Mouse (Mus musculus) lung, postnatal 0 days (tissue): ENCODE measurements around the gene Otub2. TPM values are rescaled to one million over a fixed set of nuclear protein-coding genes. Genes with fewer than 3 reads are reported as not detected.
A peak's percentile ranks its signal among the peaks of the same experiment; 100 is the strongest.

Experiments
- ATAC-seq: fragments of 200-750 bp; cut with Nextera tagmentation; 2 replicates; pipeline ENCODE4 v1.8.0; 2017; ENCODE audit warnings: moderate library complexity
- DNase-seq: peaks from one replicate; pipeline ENCODE4 v3.0.0-alpha.2; 2016; ENCODE audit warnings: low spot score
- H3K27ac ChIP-seq: fragments of 300-500 bp; sonication (generic); 2 replicates; pipeline ENCODE4 v1.5.1; 2014; ENCODE audit warnings: antibody characterized with exemption, mild to moderate bottlenecking, low read length, mixed read lengths
- H3K27me3 ChIP-seq: fragments of 300-500 bp; sonication (generic); replicated peaks from 2 replicates; pipeline ENCODE4 v1.6.1; 2014; ENCODE audit warnings: low read length, mixed read lengths; ENCODE audit not compliant: insufficient read depth
- H3K36me3 ChIP-seq: fragments of 300-500 bp; sonication (generic); 2 replicates; pipeline ENCODE4 v1.6.1; 2014; ENCODE audit warnings: low read length, mixed read lengths; ENCODE audit not compliant: insufficient read depth
- H3K4me1 ChIP-seq: fragments of 300-500 bp; sonication (generic); 2 replicates; pipeline ENCODE4 v1.6.1; 2014; ENCODE audit warnings: antibody characterized with exemption, low read depth, low read length, mixed read lengths; ENCODE audit not compliant: insufficient read depth
- H3K4me2 ChIP-seq: fragments of 300-500 bp; sonication (generic); replicated peaks from 2 replicates; pipeline ENCODE4 v1.6.1; 2014; ENCODE audit warnings: low read depth, mild to moderate bottlenecking, low read length, moderate library complexity, mixed read lengths
- H3K4me3 ChIP-seq: fragments of 300-500 bp; sonication (generic); 2 replicates; pipeline ENCODE4 v1.5.1; 2014; ENCODE audit warnings: low read depth, low read length
- H3K9ac ChIP-seq: fragments of 300-500 bp; sonication (generic); replicated peaks from 2 replicates; pipeline ENCODE4 v1.6.1; 2014; ENCODE audit warnings: low read depth, mild to moderate bottlenecking
- H3K9me3 ChIP-seq: fragments of 300-500 bp; sonication (generic); 2 replicates; pipeline ENCODE4 v1.6.1; 2016; ENCODE audit warnings: low read length, mixed read lengths
- CTCF ChIP-seq: IDR thresholded peaks from 2 replicates; pipeline ENCODE4 v1.5.1; 2016; ENCODE audit warnings: antibody characterized with exemption, mild to moderate bottlenecking
- EP300 ChIP-seq: IDR thresholded peaks from 2 replicates; pipeline ENCODE4 v1.6.1; 2016; ENCODE audit warnings: antibody characterized with exemption, mild to moderate bottlenecking, control low read depth
- WGBS: fragments of 180-500 bp; shearing (Covaris S2); extraction: QIAGEN DNeasy Blood & Tissue Kit; methylation state at CpG from one replicate; pipeline ENCODE4 v1.1.7; 2014; 5-methylcytosine and 5-hydroxymethylcytosine counted together
- polyA plus RNA-seq: library from polyadenylated mRNA; unstranded; fragments of >200 nt; fragmentation: Nextera tagmentation; extraction: Ambion mirVana; gene quantifications from 2 replicates; pipeline ENCODE4 v1.2.1, GENCODE M21; 2015

Gene Otub2
- polyA plus RNA-seq, 1 experiment from 2014 or later = 6.4 TPM

DNA sequence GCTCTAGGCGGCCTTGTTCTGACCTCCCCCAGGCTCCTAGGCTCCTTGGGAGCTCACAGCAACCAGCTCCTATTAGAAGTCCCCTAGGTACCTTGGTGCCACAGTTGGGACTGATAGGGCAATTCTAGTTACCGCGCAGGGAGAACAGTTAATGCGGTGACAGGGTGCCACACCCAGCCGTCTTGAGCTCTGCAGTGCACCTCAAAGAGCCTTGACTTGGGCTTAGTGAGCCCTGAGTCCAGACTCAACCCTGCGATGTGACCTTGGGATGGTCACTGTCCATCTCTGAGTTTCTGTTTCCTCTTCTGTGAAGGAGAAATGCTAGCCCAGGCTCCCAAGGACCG is 20.2 kb upstream of the Otub2 start:
- H3K4me2 ChIP-seq = no peak overlapping the region
- 71% methylated on average over 7 of the region's 7 CpGs for WGBS

GRCm38 (mm10) chr12:103368777-103369176 is 19.7 kb upstream of the Otub2 start:
- TF ChIP-seq EP300 = no peak
- no peak for TF ChIP-seq CTCF
- Histone ChIP-seq H3K27me3 (no peaks in the 10 kb centered on the region), H3K27ac (no peak overlapping the region), H3K4me3 (no peak overlapping the region), H3K36me3 (no peaks in the 10 kb centered on the region), H3K4me2 (no peak overlapping the region), H3K4me1 (no peaks in the 10 kb centered on the region), H3K9me3 (no peaks in the 10 kb centered on the region), H3K9ac (no peak overlapping the region)
- DNase-seq (no peak), ATAC-seq (no peak)
- 31% methylated on average over 2 of the region's 2 CpGs for WGBS

More for the DNA sequence above, 20.2 kb upstream of the Otub2 start:
- Histone ChIP-seq H3K27me3 (no peaks in the 10 kb centered on the region), H3K9me3 (no peaks in the 10 kb centered on the region), H3K27ac (no peak overlapping the region), H3K4me3 (no peak overlapping the region), H3K9ac (no peak overlapping the region), H3K4me1 (no peaks in the 10 kb centered on the region), H3K36me3 (no peaks in the 10 kb centered on the region)
- no peak for ATAC-seq
- no peak for DNase-seq
- no peak for TF ChIP-seq EP300
- no peak for TF ChIP-seq CTCF

- Histone ChIP-seq H3K9me3 (no peaks in the 10 kb centered on the region), H3K27ac (no peak overlapping the region), H3K36me3 (no peaks in the 10 kb centered on the region), H3K4me1 (no peaks in the 10 kb centered on the region), H3K27me3 (no peaks in the 10 kb centered on the region), H3K4me3 (no peak overlapping the region), H3K4me2 (no peak overlapping the region), H3K9ac (no peak overlapping the region)
- DNase-seq (no peak), ATAC-seq (no peak)
- 62% methylated on average over 4 of the region's 4 CpGs for WGBS
- TF ChIP-seq EP300 (no peak), CTCF (no peak)
Observed at GRCm38 (mm10) chr12:103370861-103371260, 17.6 kb upstream of the Otub2 start.

DNA sequence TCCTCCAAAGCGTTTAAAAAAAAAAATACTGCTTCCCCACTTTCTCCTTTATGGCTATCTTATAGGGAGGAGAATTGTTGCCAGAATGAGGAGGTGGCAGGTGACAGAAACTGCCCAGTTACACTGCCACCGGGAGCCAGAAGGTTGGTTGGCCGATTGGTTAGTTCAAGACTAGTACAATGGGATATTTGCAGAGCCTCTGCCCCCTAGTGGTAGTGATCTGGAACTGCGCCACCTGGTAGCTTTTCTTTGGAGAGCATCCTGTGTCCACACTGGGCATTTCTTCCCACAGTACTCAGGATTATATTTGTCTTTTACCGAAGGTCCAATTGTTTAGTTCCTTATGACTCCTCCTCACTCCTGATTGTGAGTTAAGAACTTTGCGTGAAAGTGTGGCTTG is 16.8 kb upstream of the Otub2 start:
- ATAC-seq (no peak), DNase-seq (no peak)
- TF ChIP-seq EP300 (no peak), CTCF (peak; percentile 83)
- H3K27me3 ChIP-seq = no peaks in the 10 kb centered on the region
- H3K27ac ChIP-seq = no peak overlapping the region
- H3K4me2 ChIP-seq = no peak overlapping the region
- no peaks in the 10 kb centered on the region for H3K9me3 ChIP-seq
- no peak overlapping the region for H3K4me3 ChIP-seq
- H3K9ac ChIP-seq = no peak overlapping the region
- H3K36me3 ChIP-seq = no peaks in the 10 kb centered on the region
- H3K4me1 ChIP-seq = no peaks in the 10 kb centered on the region
- 15% methylated on average over 6 of the region's 6 CpGs for WGBS

DNA sequence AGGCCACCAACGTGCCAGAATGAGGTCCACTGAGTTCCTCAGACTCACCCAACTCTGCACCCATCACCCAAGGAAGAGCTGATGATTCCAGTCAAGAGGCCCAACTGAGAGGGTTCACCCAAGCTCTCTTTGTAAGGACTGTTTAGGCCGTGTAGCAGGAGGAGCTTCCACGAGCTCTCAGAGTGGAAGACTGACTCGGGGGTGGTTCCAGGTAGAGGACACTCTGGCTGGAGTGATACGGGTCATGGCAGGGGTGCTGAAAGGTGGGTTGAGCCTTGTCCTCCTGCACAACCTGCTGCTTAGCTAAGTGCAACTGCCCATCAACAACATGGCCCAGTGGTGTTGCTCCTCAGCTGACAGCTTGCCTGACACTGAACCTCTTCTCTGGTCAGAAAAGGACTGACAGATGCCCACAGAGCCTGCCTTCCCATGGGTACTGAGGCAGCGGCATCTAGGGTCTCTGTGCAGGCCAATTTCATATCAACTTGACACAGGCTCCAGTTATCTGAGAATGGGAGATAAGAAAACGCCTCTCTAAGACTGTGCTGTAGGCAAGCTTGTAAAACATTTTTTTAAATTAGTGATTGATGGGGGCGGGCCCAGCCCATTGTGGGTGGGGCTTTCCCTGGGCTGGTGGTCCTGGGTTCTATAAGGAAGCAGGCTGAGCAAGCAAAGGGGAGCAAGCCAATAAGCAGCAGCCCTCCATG is 14.8 kb upstream of the Otub2 start:
- WGBS = 61% methylated on average over 8 of the region's 8 CpGs
- H3K9ac ChIP-seq = no peak overlapping the region
- no peak overlapping the region for H3K4me3 ChIP-seq
- H3K9me3 ChIP-seq = no peaks in the 10 kb centered on the region
- H3K27me3 ChIP-seq = no peaks in the 10 kb centered on the region
- no peaks in the 10 kb centered on the region for H3K36me3 ChIP-seq
- no peaks in the 10 kb centered on the region for H3K4me1 ChIP-seq
- no peak for ATAC-seq
- TF ChIP-seq CTCF (no peak), EP300 (no peak)
- no peak for DNase-seq
- no peak overlapping the region for H3K4me2 ChIP-seq
- no peak overlapping the region for H3K27ac ChIP-seq

- H3K9ac ChIP-seq = no peak overlapping the region
- no peaks in the 10 kb centered on the region for H3K9me3 ChIP-seq
- no peak for DNase-seq
- WGBS = 57% methylated on average over 5 of the region's 5 CpGs
- H3K36me3 ChIP-seq = no peaks in the 10 kb centered on the region
- H3K27me3 ChIP-seq = no peaks in the 10 kb centered on the region
- no peak overlapping the region for H3K27ac ChIP-seq
- no peak overlapping the region for H3K4me3 ChIP-seq
- ATAC-seq = no peak
- H3K4me2 ChIP-seq = no peak overlapping the region
- H3K4me1 ChIP-seq = no peaks in the 10 kb centered on the region
- TF ChIP-seq CTCF = no peak
- no peak for TF ChIP-seq EP300
Observed at GRCm38 (mm10) chr12:103376124-103376523, 12.4 kb upstream of the Otub2 start.

DNA sequence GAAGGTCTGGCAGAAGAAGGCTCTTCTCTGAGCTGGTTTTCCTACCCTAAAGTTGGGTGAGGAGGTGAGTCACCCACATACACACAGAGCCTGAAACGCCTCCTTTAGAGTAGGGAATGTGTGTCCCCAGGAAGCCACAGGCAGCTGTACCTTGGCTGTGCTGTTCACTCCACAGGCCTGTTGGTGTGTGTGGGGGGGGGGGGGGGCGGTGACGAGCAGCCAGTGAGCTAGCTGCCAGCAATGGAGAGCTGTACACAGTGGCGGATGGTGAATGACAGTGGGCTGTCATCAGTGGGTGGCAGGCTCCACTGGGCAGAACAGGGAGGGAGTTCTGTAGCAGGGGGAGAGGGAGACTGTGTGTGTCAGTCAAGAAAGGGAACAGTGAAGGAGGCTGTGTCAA is 11.7 kb upstream of the Otub2 start:
- ATAC-seq (no peak; the same call in 1 of the 2 replicates), DNase-seq (no peak)
- 58% methylated on average over 3 of the region's 4 CpGs for whole genome bisulfite sequencing
- H3K9ac ChIP-seq = no peak overlapping the region
- H3K9me3 ChIP-seq = no peaks in the 10 kb centered on the region
- no peaks in the 10 kb centered on the region for H3K4me1 ChIP-seq
- H3K27me3 ChIP-seq = no peaks in the 10 kb centered on the region
- TF ChIP-seq EP300 (no peak), CTCF (no peak)
- H3K27ac ChIP-seq = no peak overlapping the region
- no peak overlapping the region for H3K4me3 ChIP-seq
- no peak overlapping the region for H3K4me2 ChIP-seq
- no peaks in the 10 kb centered on the region for H3K36me3 ChIP-seq
